Mouse (Mus musculus) cerebellum, adult 9-11 months (tissue): ENCODE measurements around the gene Hist1h2ai.
A peak's percentile ranks its signal among the peaks of the same experiment; 100 is the strongest.
"Not testable (repeated sequence)": the region's sequence is repeated elsewhere in the genome, so short reads cannot be mapped to it uniquely, and the experiment has no call there.

Source experiments
- DNase-seq: peaks from one replicate; pipeline ENCODE4 v3.0.0; 2022

The Hist1h2ai gene

DNA sequence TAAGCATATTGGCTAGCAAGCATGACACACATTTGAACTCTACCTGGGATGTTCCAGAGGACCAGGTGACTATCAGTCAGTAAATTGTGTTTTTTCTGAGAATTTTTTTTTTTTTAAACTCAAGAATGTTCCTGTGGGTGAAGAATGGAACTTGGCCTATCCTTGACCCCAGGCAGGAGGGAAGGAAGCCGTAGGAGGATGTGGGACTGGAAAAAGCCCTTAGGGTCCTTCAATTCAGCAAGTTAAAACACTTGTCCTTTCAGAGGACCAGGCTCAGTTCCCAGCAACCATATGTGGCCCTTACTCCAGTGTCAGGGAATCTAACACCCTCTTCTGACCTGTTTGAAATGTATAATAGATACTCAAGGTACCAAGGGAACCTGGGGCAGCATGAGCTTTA is 13.3 kb downstream of the Hist1h2ai start:
- DNase-seq, result no peak

DNA sequence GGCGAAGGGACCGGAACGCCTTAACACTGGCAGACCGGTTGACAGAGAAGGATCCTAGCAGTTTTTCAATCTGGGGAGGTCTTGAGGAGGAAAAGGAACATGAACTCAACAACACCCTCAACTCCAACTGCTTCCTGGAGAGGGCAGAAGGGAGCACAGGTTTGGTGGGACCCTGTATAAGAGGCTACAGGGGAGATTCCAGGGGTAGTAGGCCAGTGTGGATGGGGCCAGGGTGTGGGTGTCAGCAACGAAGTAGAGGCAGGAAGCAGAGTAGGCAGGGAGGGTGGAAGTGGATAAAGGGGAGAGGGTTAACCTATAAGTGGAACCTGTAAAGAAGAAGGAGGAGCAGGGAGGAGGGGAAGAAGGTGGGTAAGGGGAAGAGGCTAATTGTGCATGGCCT is 17.2 kb downstream of the Hist1h2ai start:
- DNase-seq, result peak; percentile 13

DNA sequence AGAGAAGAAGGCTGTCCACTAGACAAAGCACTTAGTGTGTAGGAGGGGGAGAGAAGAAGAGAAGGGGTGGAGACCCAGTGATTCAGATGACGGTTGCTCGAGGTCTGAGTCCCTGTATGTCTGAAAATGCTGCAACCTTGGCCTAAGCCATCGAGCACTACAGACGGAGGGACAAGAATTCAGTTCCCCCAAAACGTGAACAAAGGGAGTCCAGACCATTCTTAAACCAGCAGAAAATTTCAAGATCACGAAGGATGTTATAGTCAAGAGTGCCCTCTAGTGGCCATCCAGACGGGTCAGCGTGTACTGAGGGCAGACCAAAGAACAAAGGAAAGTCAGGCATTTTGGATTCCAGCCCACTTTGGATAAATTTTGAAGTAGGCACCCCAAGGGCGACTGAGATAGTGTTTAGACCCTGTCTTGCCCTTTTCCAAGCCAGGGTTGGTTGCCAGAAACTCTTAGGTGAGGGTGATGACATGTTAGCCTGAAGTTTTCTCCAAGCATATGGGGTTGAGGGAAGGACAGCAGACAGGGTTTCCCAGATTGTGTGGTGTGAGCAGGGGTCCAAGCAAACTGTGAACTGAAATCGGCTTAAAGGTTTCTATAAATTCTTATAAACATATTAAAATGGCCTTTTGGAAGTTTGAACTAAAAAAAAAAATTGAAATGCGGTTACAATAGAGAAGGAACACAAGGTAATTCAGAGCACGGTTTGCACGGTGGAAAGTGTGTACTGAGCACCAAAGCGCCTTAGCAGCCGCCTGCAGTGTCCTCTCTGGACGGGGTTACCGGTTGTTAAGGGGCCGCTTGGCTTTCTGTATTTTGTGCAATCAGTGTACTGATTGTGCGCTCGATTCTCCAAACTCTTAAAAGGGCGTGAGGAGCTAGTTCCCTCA is 18.0 kb downstream of the Hist1h2ai start:
- peak; percentile 85 for DNase-seq

DNA sequence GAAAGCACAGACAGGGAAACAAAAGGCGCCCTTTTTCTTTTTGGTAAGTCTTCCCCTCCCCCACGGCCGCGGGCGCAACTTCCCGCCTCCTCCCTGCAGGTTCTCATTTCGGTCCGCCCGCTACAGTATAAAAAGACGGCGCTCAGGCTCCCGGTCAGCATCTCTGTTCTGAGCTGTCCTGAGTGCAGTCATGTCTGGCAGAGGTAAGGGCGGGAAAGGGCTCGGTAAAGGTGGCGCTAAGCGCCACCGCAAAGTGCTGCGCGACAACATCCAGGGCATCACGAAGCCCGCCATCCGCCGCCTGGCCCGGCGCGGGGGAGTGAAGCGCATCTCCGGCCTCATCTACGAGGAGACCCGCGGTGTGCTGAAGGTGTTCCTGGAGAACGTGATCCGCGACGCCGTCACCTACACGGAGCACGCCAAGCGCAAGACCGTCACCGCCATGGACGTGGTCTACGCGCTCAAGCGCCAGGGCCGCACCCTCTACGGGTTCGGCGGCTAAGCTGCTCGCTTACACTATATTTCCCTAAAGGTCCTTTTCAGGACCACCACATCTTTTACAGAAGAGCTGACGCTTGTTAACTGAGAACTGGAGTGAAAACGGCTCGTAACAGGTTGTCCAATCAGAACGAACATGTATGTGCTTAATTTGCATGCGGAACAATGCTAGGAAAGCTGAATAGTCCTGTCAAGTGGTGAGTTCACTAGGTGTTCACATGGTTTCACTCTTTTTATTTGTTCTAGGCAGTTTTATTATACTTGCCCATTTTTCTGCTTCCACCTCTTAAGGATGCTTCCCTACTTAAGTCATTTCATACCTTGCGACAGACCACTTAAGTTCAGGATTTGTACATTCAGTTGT is 18.9 kb downstream of the Hist1h2ai start, which contains the start of gene Hist1h4j:
Gene Hist1h4j, plus strand, starts transcription at position 159 of the 862 bp plus-strand sequence.
- peak; percentile 86 for DNase-seq

DNA sequence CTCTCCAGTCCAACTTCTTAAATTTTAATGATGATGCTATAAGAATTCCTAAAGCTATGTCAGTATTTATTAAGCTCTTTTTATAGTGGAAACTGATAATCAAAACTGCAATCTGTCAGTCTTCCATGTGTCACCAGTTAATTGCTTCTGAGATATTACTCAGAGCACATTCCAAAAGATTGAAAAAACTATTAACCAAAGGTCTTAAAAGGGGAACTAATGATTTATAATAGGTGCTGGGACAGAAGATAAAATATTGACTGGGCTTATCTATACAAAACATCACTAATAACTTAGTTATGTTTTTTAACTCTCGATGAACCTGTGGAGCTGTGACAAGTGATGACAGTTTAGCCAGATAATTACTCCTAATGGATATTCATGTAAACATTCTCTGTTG is 28.8 kb downstream of the Hist1h2ai start:
- DNase-seq, result no peak

DNA sequence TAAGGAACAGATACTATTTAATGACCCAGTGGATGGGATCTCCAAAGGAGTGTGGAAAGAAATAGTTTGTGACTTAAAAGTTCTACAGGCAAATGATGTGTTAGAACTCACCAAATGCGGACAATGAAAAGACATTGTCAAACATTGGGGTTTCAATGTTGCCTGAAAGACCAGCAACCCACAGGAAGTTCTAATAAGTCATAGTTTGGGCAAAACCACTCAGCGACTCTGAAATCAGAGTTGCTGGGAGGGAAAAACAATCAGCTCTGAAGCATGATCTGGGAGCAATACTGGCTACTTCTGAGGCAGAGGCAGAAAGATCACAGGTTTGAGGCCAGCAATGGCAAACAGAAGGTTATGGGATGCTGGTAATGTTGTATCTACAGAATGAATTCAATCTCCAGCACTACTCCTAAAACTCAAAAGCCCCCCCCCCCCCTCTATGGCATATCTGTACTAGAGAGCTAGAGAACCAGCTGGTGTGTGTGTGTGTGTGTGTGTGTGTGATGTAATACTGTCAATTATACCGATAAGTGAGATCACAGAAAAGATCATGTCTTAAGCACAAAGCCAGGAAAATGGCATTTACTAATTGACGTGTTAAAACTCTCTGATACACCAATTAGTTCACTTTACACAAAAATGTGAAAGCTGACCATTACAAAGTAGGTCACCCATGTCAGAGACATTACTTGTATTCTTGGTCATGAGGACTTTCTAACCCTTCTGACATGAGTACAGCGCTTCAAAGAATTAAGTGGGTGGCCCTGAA is 33.4 kb downstream of the Hist1h2ai start:
- DNase-seq, result no peak

DNA sequence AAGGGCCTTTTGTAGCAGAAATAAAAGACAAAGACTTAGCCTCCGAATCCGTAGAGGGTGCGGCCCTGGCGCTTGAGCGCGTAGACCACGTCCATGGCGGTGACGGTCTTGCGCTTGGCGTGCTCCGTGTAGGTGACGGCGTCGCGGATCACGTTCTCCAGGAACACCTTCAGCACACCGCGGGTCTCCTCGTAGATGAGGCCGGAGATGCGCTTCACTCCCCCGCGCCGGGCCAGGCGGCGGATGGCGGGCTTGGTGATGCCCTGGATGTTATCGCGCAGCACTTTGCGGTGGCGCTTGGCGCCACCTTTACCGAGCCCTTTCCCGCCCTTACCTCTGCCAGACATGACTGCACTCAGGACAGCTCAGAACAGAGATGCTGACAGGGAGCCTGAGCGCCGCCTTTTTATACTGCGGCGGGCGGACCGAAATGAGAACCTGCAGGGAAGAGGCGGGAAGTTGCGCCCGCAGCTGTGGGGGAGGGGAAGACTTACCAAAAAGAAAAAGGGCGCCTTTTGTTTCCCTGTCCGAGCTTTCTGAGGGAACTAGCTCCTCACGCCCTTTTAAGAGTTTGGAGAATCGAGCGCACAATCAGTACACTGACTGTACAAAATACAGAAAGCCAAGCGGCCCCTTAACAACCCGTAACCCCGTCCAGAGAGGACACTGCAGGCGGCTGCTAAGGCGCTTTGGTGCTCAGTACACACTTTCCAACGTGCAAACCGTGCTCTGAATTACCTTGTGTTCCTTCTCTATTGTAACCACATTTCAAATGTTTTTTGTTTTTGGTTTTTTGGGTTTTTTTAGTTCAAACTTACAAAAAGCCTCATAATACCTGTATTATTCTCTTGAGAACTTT is 34.2 kb downstream of the Hist1h2ai start, which contains the start of gene Hist1h4k:
Gene Hist1h4k, minus strand, starts transcription at position 347 of the 859 bp plus-strand sequence.
- peak; percentile 96 for DNase-seq

DNA sequence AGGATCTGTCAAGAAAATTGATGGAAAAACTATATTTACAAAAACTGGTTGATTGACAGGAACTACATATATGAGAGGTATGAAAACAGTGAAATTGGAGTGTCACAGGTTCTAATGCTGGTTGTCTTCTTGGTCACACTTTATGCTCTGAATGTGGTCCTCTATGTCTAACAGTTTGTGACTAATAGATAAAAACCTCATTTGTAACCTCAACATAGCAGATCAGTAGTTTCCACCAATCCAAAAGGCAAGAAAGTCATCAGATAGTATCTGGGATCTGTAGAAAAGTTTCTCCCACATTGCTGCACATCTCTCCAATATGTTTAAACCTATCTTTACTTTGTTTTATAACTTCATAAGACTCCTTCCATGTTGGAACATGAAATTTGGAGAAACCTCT is 35.2 kb downstream of the Hist1h2ai start:
- no peak for DNase-seq

DNA sequence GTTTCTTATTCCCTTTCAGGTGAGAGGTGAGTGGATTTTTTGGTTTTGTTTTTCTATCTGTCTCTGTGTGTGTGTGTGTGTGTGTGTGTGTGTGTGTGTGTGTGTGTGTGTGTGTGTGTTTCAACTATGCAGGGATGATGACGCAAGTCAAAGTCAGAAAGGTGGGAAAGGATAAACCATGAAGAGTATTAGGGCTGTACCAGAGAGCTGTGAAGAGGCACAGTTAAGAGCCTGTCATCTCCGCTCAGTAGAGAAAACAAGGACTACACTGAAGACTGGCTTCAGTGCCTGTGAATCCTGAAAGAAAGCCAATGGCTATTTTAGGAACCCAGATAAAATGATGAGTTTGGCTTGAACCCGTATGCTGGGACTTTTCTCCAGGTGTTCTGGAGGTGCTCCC is 35.6 kb downstream of the Hist1h2ai start:
- no peak for DNase-seq

DNA sequence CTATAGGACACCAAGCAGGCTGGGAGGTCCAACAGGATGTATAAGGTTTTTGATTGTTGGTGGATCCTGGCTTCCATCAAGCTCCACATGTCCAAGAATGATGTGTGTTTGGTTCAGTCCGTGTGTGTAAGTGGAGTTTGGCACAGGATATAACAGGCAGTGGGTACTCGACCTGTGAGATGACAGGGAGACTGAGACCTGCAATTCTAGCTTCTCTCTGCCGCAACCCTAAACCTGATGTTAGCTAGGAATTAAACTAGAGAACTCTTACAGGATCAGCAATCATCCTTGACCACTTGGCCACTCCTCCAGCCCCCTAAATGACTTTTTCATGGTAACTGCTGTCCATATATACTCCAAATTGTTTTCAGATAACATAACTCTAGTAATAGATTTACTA is 36.1 kb downstream of the Hist1h2ai start:
- no peak for DNase-seq

DNA sequence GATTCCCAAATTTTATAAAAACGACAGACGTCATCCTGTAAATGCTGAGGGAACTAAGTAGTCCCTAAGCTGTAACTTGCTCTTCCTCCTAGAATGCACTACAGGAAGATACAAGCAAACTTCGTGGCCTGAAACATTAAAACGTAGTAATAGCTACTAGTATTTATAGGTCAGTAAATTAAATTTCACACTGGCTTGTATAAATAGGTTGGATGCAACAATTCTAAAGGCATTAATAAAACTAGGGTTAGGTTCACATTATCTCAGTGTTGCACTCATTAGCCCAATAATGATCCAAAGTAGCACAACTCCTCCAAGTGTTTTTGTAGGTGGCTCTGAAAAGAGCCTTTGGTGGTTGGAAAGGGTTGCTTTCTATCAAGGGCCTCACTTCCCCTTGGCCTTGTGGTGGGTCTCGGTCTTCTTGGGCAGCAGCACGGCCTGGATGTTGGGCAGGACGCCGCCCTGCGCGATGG is 36.9 kb downstream of the Hist1h2ai start:
- DNase-seq, result no peak

DNA sequence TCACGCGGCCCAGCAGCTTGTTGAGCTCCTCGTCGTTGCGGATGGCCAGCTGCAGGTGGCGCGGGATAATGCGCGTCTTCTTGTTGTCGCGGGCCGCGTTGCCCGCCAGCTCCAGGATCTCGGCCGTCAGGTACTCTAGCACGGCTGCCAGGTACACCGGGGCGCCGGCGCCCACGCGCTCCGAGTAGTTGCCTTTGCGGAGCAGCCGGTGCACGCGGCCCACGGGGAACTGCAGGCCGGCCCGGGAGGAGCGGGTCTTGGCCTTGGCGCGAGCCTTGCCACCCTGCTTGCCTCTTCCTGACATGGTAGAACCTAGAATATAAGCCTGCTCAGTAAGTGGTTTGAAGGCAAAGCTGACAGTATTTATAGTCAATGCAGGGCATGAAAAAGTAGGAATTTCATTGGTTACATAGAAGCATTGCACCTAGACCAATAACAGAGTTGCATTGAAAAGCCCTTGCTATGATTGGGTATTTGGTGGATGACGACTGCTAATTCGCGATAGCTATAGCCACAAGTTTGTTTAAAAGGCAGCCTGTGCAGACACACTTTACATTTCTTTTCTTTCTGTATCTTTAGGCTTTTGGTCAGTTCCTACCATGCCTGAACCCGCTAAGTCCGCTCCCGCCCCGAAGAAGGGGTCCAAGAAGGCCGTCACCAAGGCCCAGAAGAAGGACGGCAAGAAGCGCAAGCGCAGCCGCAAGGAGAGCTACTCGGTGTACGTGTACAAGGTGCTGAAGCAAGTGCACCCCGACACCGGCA is 37.5 kb downstream of the Hist1h2ai start, which contains the start of the genes Hist1h2ak and Hist1h2bn:
Gene Hist1h2ak, minus strand, starts transcription at position 304 of the 762 bp plus-strand sequence.
Gene Hist1h2bn, plus strand, starts transcription at position 600 of the 762 bp plus-strand sequence.
- DNase-seq, result peak; percentile 86

DNA sequence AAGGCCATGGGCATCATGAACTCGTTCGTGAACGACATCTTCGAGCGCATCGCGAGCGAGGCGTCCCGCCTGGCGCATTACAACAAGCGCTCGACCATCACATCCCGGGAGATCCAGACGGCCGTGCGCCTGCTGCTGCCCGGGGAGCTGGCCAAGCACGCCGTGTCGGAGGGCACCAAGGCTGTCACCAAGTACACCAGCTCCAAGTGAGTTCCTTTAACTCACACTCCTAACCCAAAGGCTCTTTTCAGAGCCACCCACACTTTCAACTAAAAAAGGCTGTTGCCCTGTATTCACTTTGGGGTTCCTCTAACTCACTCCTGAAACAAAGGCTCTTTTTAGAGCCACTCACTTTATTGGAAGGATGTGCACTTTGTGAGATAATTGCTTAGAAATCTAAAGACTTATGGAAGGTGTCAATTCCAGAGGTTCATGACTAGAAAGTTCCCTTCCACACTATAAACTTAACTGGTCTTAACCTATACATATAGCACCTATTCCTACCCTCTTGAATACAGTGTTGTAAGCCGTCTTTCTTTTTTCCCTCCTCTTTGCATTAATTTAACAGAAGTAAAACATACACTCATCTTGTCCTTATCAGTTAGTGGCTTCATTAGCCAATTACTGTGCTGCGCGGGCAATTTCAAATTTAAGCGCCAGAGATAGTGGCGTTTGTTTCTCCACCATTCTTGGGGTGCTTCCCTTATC is 38.2 kb downstream of the Hist1h2ai start:
- not testable (repeated sequence) for DNase-seq

DNA sequence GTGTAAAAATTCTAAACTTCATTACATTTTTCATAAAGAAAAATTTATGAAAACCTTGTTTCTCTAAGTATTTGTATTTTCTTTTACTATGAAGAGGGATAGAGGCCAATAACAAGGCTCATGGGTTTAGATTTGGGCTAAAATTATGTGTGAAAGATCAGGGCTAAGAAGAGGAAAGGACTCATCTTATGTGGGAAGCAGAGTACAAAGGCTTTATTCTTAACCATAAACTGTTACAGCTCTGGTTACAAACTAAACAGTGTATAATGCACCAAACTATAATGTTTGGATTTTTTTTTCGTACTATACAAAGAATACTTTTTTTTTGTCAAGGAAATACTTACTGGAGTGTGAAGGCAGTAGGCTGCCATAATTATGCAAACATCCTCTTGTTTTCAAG is 39.5 kb downstream of the Hist1h2ai start:
- DNase-seq, result no peak
